Mouse (Mus musculus): ENCODE data around the gene Bckdhb. TPM values are rescaled to one million over a fixed set of nuclear protein-coding genes. Genes with fewer than 3 reads are reported as not detected.

Bckdhb gene
- polyA plus RNA-seq, 1 experiment from 2014 or later: 34.2 TPM

GRCm38 (mm10) chr9:84090316-84091063 is 165.5 kb downstream of the Bckdhb start:
- Histone ChIP-seq H3K9ac (replicated peaks) (no peak overlapping the region), H3K4me1 (no peaks in the 10 kb centered on the region), H3K36me3 (no peaks in the 10 kb centered on the region), H3K27ac (replicated peaks) (no peak overlapping the region), H3K9me3 (no peaks in the 10 kb centered on the region), H3K4me3 (no peak overlapping the region), H3K27me3 (no peaks in the 10 kb centered on the region), H3K4me2 (replicated peaks) (no peak overlapping the region)
- 87% methylated on average over 9 of the region's 9 CpGs for WGBS
- no peak for ATAC-seq (replicated peaks)

DNA sequence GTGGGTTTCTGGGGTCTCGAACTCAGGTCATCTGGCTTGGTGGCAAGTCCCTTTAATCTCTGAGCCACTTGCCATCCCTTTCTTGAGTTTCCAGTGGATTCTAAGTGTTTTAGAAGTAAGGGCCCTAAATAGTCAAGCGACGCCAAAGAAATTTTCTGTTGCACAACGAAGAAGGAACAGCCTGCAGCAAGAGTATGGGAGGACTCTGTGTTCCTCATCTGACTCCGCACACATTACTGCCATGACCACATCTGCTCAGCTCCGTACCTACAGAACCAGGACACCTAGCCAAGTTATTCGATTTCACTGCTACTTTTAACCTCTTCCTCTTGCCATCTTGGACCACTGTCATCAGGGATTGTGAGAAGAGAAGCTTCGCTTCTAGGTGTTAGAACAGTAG is 168.0 kb downstream of the Bckdhb start:
- no peaks in the 10 kb centered on the region for H3K36me3 ChIP-seq
- no peaks in the 10 kb centered on the region for H3K27me3 ChIP-seq
- no peak overlapping the region for H3K9ac ChIP-seq (replicated peaks)
- H3K4me3 ChIP-seq: no peak overlapping the region
- H3K27ac ChIP-seq (replicated peaks): no peak overlapping the region
- no peaks in the 10 kb centered on the region for H3K9me3 ChIP-seq
- WGBS: 97% methylated on average over 8 of the region's 8 CpGs
- H3K4me1 ChIP-seq: no peaks in the 10 kb centered on the region
- no peak for ATAC-seq (replicated peaks)
- H3K4me2 ChIP-seq (replicated peaks): no peak overlapping the region

DNA sequence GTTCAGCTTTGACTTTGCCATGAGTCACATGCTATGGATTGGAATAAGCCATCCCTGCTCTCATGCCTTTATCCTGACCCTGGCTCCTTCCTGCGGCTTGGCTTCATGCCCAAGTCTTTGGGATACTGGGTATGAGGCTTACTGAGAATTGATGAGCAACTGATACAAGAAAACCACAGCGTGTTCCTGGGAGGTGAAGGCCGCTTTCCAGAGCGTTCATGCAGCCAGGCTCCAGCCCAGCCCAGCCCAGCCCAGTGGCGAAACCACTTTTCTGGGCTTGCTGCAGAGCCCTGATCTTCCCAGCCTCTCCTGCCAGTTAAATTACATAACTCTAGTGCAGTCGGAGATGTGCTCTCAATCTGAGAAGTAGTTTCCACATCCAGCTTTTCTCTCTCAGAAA is 169.2 kb downstream of the Bckdhb start:
- Histone ChIP-seq H3K4me3 (no peak overlapping the region), H3K27me3 (no peaks in the 10 kb centered on the region), H3K4me2 (replicated peaks) (no peak overlapping the region), H3K36me3 (no peaks in the 10 kb centered on the region), H3K4me1 (no peaks in the 10 kb centered on the region), H3K27ac (replicated peaks) (no peak overlapping the region), H3K9ac (replicated peaks) (no peak overlapping the region), H3K9me3 (no peaks in the 10 kb centered on the region)
- WGBS: 87% methylated on average over 6 of the region's 6 CpGs
- ATAC-seq (replicated peaks): no peak

GRCm38 (mm10) chr9:84096484-84097015 is 171.6 kb downstream of the Bckdhb start:
- ATAC-seq (replicated peaks): no peak
- 94% methylated on average over 13 of the region's 13 CpGs for WGBS
- Histone ChIP-seq H3K36me3 (no peaks in the 10 kb centered on the region), H3K9ac (replicated peaks) (no peak overlapping the region), H3K27ac (replicated peaks) (no peak overlapping the region), H3K4me1 (no peaks in the 10 kb centered on the region), H3K9me3 (no peaks in the 10 kb centered on the region), H3K4me3 (no peak overlapping the region), H3K27me3 (no peaks in the 10 kb centered on the region), H3K4me2 (replicated peaks) (no peak overlapping the region)

DNA sequence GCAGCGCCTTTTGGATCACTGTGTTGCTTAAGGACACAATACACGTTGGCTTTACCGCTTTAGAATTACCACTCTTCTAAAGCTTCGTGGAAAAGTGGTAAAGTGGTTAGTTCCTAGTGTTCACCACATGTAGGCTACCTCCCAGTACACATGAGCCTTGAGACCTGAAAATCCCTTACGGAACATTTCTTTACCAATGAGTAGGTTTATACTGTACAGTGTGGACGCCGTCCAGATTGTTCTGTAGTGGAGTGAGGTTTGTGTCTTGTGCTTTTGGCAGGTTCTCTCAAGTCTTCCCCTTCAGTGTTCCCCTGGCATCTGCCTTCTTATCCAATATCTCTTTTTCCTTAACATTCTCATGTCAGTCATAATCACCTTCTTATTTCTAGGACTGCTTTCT is 178.4 kb downstream of the Bckdhb start:
- no peak for ATAC-seq (replicated peaks)
- no peaks in the 10 kb centered on the region for H3K27me3 ChIP-seq
- 96% methylated on average over 7 of the region's 7 CpGs for WGBS

GRCm38 (mm10) chr9:84106438-84106837 is 181.5 kb downstream of the Bckdhb start:
- 85% methylated on average over 2 of the region's 2 CpGs for whole genome bisulfite sequencing
- no peak overlapping the region for H3K4me2 ChIP-seq (replicated peaks)
- no peak for ATAC-seq (replicated peaks)
- H3K9me3 ChIP-seq: no peaks in the 10 kb centered on the region
- H3K4me3 ChIP-seq: no peak overlapping the region
- H3K9ac ChIP-seq (replicated peaks): no peak overlapping the region
- no peaks in the 10 kb centered on the region for H3K36me3 ChIP-seq
- H3K27ac ChIP-seq (replicated peaks): no peak overlapping the region
- H3K27me3 ChIP-seq: no peaks in the 10 kb centered on the region
- peaks cover 26% of the 10 kb centered on the region for H3K4me1 ChIP-seq

More for the DNA sequence above, 178.4 kb downstream of the Bckdhb start:
- Histone ChIP-seq H3K27ac (replicated peaks) (no peak overlapping the region), H3K4me1 (peaks cover 10% of the 10 kb centered on the region; the same call in 1 of the 2 replicates), H3K4me2 (replicated peaks) (no peak overlapping the region), H3K36me3 (no peaks in the 10 kb centered on the region), H3K9me3 (no peaks in the 10 kb centered on the region), H3K9ac (replicated peaks) (no peak overlapping the region), H3K4me3 (no peak overlapping the region)

- WGBS: 74% methylated on average over 20 of the region's 20 CpGs
- Histone ChIP-seq H3K27me3 (no peaks in the 10 kb centered on the region), H3K9me3 (no peaks in the 10 kb centered on the region), H3K4me2 (replicated peaks) (no peak overlapping the region), H3K9ac (replicated peaks) (no peak overlapping the region), H3K36me3 (no peaks in the 10 kb centered on the region), H3K27ac (replicated peaks) (no peak overlapping the region), H3K4me3 (no peak overlapping the region), H3K4me1 (peaks cover 26% of the 10 kb centered on the region)
- ATAC-seq (replicated peaks): no peak
Measured at GRCm38 (mm10) chr9:84107045-84107813, 182.3 kb downstream of the Bckdhb start.

DNA sequence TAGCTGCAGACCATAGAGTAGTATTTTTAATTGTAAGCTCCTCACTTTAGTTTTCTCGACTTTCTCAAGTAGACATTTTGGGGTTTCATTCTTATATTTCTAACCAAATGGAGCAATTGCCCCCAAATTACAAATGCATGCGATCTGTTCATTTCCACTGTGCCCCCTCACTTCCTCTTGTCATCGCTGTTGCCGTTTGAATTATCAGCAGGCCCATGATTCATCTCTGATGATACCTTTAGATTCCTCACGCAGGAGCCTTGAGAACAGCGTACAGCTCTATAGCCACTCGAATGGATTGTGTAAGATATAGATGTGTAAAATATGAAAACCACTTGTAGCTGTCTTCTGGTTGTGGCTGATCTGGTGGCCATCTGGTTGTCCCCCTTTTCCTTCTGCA is 183.6 kb downstream of the Bckdhb start:
- 96% methylated on average over 7 of the region's 7 CpGs for WGBS
- Histone ChIP-seq H3K4me2 (replicated peaks) (no peak overlapping the region), H3K4me1 (peaks cover 26% of the 10 kb centered on the region), H3K27me3 (no peaks in the 10 kb centered on the region), H3K27ac (replicated peaks) (no peak overlapping the region), H3K36me3 (no peaks in the 10 kb centered on the region), H3K9me3 (no peaks in the 10 kb centered on the region), H3K9ac (replicated peaks) (no peak overlapping the region), H3K4me3 (no peak overlapping the region)
- no peak for ATAC-seq (replicated peaks)

- Histone ChIP-seq H3K27me3 (no peaks in the 10 kb centered on the region), H3K36me3 (no peaks in the 10 kb centered on the region), H3K9ac (replicated peaks) (no peak overlapping the region), H3K27ac (replicated peaks) (no peak overlapping the region), H3K4me2 (replicated peaks) (no peak overlapping the region), H3K9me3 (no peaks in the 10 kb centered on the region), H3K4me1 (peaks cover 26% of the 10 kb centered on the region), H3K4me3 (no peak overlapping the region)
- WGBS: 31% methylated on average over 6 of the region's 6 CpGs
- peak; percentile 59; the same call in 1 of the 2 replicates for ATAC-seq (replicated peaks)
Measured at GRCm38 (mm10) chr9:84109777-84110478, 185.0 kb downstream of the Bckdhb start.

DNA sequence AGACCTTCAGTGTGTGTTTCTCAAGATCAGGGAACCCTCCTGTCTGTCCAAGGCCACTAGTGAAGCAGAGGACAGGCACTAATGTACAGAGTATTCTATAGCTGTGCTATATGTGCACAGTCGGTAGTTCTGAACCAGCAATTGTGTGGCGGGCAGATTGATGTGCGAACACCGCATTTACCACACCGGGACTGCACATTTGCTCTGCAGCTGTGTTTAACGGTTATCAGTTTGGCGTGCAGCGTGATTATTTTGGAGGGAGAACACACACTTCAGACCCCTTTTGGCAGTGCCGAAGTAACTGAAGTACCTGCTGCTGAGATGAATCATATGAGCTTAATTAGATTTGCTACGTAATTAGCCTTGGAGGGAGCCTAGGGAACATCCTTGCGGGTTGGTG is 185.7 kb downstream of the Bckdhb start:
- Histone ChIP-seq H3K27ac (replicated peaks) (no peak overlapping the region), H3K4me3 (no peak overlapping the region), H3K27me3 (no peaks in the 10 kb centered on the region), H3K9ac (replicated peaks) (no peak overlapping the region), H3K4me2 (replicated peaks) (peak overlapping the region; percentile 3; the same call in 1 of the 2 replicates), H3K9me3 (no peaks in the 10 kb centered on the region), H3K36me3 (no peaks in the 10 kb centered on the region), H3K4me1 (peaks cover 26% of the 10 kb centered on the region)
- 13% methylated on average over 11 of the region's 11 CpGs for WGBS
- 0 out of 2 replicates have a peak, but pooled peaks have one; percentile 47 for ATAC-seq (replicated peaks)

DNA sequence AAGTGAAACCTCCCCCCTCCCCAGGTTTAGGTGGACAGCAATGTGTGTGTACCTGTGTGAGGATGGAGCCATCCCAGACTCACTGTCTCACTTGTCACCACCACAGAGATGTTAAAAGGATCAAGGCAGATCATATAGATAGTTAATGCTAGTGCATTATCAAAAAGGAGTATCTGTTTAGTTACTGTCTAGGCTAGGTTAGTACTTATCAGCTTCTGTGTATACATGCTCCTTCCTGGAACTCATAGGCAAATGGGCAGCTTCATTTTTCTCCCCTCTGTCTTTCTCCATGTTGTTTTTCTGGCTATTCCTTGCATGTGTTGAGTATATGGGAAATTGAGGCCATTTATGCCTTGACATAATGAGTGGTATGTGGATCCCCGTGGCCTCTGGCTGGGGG is 187.4 kb downstream of the Bckdhb start:
- Histone ChIP-seq H3K9ac (replicated peaks) (no peak overlapping the region), H3K9me3 (no peaks in the 10 kb centered on the region), H3K27me3 (no peaks in the 10 kb centered on the region), H3K4me3 (no peak overlapping the region), H3K36me3 (no peaks in the 10 kb centered on the region), H3K4me2 (replicated peaks) (no peak overlapping the region), H3K27ac (replicated peaks) (no peak overlapping the region), H3K4me1 (peaks cover 24% of the 10 kb centered on the region)
- no peak for ATAC-seq (replicated peaks)
- 54% methylated on average over 1 of the region's 1 CpGs for WGBS

Measured in forebrain, embryonic 15.5 days (tissue).